Mouse (Mus musculus): Measurements from ENCODE around the gene Celf6. TPM values are rescaled to one million over a fixed set of nuclear protein-coding genes. Genes with fewer than 3 reads are reported as not detected.

The Celf6 gene
- not detected for polyA plus RNA-seq (2014; fragmentation: Illumina TruSeq; extraction: RNeasy Lipid Tissue Mini Kit (QIAGEN cat#74804); ENCODE audit: low read depth, low replicate concordance)

GRCm38 (mm10) chr9:59577844-59578504, at the start of gene Celf6:
Celf6 (plus strand) TSS chr9:59577917.

GRCm38 (mm10) chr9:59539441-59540137, 38.1 kb upstream of the Celf6 start, which contains the start of the genes Hexa and Tmem202:
Hexa (plus strand) TSS chr9:59539540.
Tmem202 (minus strand) TSS chr9:59539847.

GRCm38 (mm10) chr9:59616622-59617306, 39.0 kb downstream of the Celf6 start, which contains the start of gene Parp6:
Parp6 (plus strand) TSS chr9:59617284.

GRCm38 (mm10) chr9:59655958-59656634, 78.4 kb downstream of the Celf6 start, which contains the start of gene Pkm:
Pkm (plus strand) TSS chr9:59656368.

Other genes with a start within 250 kb of the Celf6 start
- 22.1 TPM for gene Bbs4, start 224.4 kb upstream of the Celf6 start, polyA plus RNA-seq (2014; fragmentation: Illumina TruSeq; extraction: RNeasy Lipid Tissue Mini Kit (QIAGEN cat#74804); ENCODE audit: low read depth, low replicate concordance)
- 88.3 TPM for gene Arih1, start 91.3 kb upstream of the Celf6 start, polyA plus RNA-seq (2014; fragmentation: Illumina TruSeq; extraction: RNeasy Lipid Tissue Mini Kit (QIAGEN cat#74804); ENCODE audit: low read depth, low replicate concordance)
- 18.2 TPM for gene Hexa, start 38.4 kb upstream of the Celf6 start, polyA plus RNA-seq (2014; fragmentation: Illumina TruSeq; extraction: RNeasy Lipid Tissue Mini Kit (QIAGEN cat#74804); ENCODE audit: low read depth, low replicate concordance)
- gene Tmem202, start 38.1 kb upstream of the Celf6 start, polyA plus RNA-seq (2014; fragmentation: Illumina TruSeq; extraction: RNeasy Lipid Tissue Mini Kit (QIAGEN cat#74804); ENCODE audit: low read depth, low replicate concordance), result not detected
- gene Parp6, start 39.4 kb downstream of the Celf6 start, polyA plus RNA-seq (2014; fragmentation: Illumina TruSeq; extraction: RNeasy Lipid Tissue Mini Kit (QIAGEN cat#74804); ENCODE audit: low read depth, low replicate concordance), result 10.4 TPM
- gene Pkm, start 78.5 kb downstream of the Celf6 start, polyA plus RNA-seq (2014; fragmentation: Illumina TruSeq; extraction: RNeasy Lipid Tissue Mini Kit (QIAGEN cat#74804); ENCODE audit: low read depth, low replicate concordance), result 19.4 TPM
- not detected for gene Gramd2, start 102.2 kb downstream of the Celf6 start, polyA plus RNA-seq (2014; fragmentation: Illumina TruSeq; extraction: RNeasy Lipid Tissue Mini Kit (QIAGEN cat#74804); ENCODE audit: low read depth, low replicate concordance)
- 28.5 TPM for gene Senp8, start 172.8 kb downstream of the Celf6 start, polyA plus RNA-seq (2014; fragmentation: Illumina TruSeq; extraction: RNeasy Lipid Tissue Mini Kit (QIAGEN cat#74804); ENCODE audit: low read depth, low replicate concordance)
- 40.4 TPM for gene Myo9a, start 173.0 kb downstream of the Celf6 start, polyA plus RNA-seq (2014; fragmentation: Illumina TruSeq; extraction: RNeasy Lipid Tissue Mini Kit (QIAGEN cat#74804); ENCODE audit: low read depth, low replicate concordance)